Mouse (Mus musculus) heart, embryonic 11.5 days (tissue): ENCODE measurements around the gene Ssbp3. TPM values are rescaled to one million over a fixed set of nuclear protein-coding genes. Genes with fewer than 3 reads are reported as not detected.

Source experiments
- ATAC-seq: fragments of 200-750 bp; cut with Nextera tagmentation; replicated peaks from 2 replicates; pipeline ENCODE4 v1.8.0; 2017; ENCODE audit warnings: moderate library complexity; ENCODE audit not compliant: insufficient number of reproducible peaks, low FRiP score, low TSS enrichment
- H3K27ac ChIP-seq: fragments of 300-500 bp; sonication (generic); 2 replicates; pipeline ENCODE4 v1.5.1; 2014; ENCODE audit warnings: mild to moderate bottlenecking, low read depth, low read length
- H3K27me3 ChIP-seq: fragments of 300-500 bp; sonication (generic); 2 replicates; pipeline ENCODE4 v1.6.1; 2014; ENCODE audit warnings: mild to moderate bottlenecking, low read length, mixed read lengths; ENCODE audit not compliant: control insufficient read depth, insufficient read depth
- H3K36me3 ChIP-seq: fragments of 300-500 bp; sonication (generic); 2 replicates; pipeline ENCODE4 v1.6.1; 2014; ENCODE audit warnings: mild to moderate bottlenecking, low read length, moderate library complexity, mixed read lengths; ENCODE audit not compliant: control insufficient read depth, insufficient read depth
- H3K4me1 ChIP-seq: fragments of 300-500 bp; sonication (generic); 2 replicates; pipeline ENCODE4 v1.6.1; 2014; ENCODE audit warnings: low read length; ENCODE audit not compliant: control insufficient read depth, insufficient read depth
- H3K4me2 ChIP-seq: fragments of 300-500 bp; sonication (generic); 2 replicates; pipeline ENCODE4 v1.6.1; 2014; ENCODE audit warnings: mild to moderate bottlenecking, moderate library complexity
- H3K4me3 ChIP-seq: fragments of 300-500 bp; sonication (generic); 2 replicates; pipeline ENCODE4 v1.5.1; 2014; ENCODE audit warnings: low read depth, low read length
- H3K9ac ChIP-seq: fragments of 300-500 bp; sonication (generic); 2 replicates; pipeline ENCODE4 v1.6.1; 2014; ENCODE audit warnings: mild to moderate bottlenecking, low read depth, low read length, moderate library complexity
- H3K9me3 ChIP-seq: fragments of 300-500 bp; sonication (generic); replicated peaks from 2 replicates; pipeline ENCODE4 v1.6.1; 2016; ENCODE audit warnings: low read length; ENCODE audit not compliant: control insufficient read depth
- WGBS: fragments of 180-500 bp; shearing (Covaris S2); extraction: QIAGEN DNeasy Blood & Tissue Kit; methylation state at CpG from one replicate; pipeline ENCODE4 v1.1.7; 2014; ENCODE audit not compliant: insufficient replicate concordance; 5-methylcytosine and 5-hydroxymethylcytosine counted together
- polyA plus RNA-seq: library from polyadenylated mRNA; unstranded; fragments of >200 nt; fragmentation: Nextera tagmentation; extraction: Ambion mirVana; gene quantifications from 2 replicates; pipeline ENCODE4 v1.2.1, GENCODE M21; 2014

Gene Ssbp3
- polyA plus RNA-seq, 1 experiment from 2014 or later = 63.4 TPM

GRCm38 (mm10) chr4:107021464-107021863, 111.0 kb downstream of the Ssbp3 start:
- Histone ChIP-seq H3K36me3 (no peaks in the 10 kb centered on the region), H3K27ac (no peak overlapping the region), H3K9ac (no peak overlapping the region), H3K9me3 (no peaks in the 10 kb centered on the region), H3K27me3 (no peaks in the 10 kb centered on the region), H3K4me3 (no peak overlapping the region), H3K4me1 (peaks cover 33% of the 10 kb centered on the region), H3K4me2 (no peak overlapping the region)
- ATAC-seq = no peak
- WGBS = 63% methylated on average over 3 of the region's 3 CpGs

GRCm38 (mm10) chr4:107024899-107025298, 114.4 kb downstream of the Ssbp3 start:
- no peak overlapping the region for H3K27ac ChIP-seq
- H3K4me1 ChIP-seq = peaks cover 10% of the 10 kb centered on the region; the same call in 1 of the 2 replicates
- H3K4me2 ChIP-seq = no peak overlapping the region
- H3K9ac ChIP-seq = no peak overlapping the region
- H3K36me3 ChIP-seq = peaks cover 4% of the 10 kb centered on the region; the same call in 1 of the 2 replicates
- ATAC-seq = no peak
- 76% methylated on average over 7 of the region's 7 CpGs for WGBS
- H3K9me3 ChIP-seq = no peaks in the 10 kb centered on the region
- H3K4me3 ChIP-seq = no peak overlapping the region
- no peaks in the 10 kb centered on the region for H3K27me3 ChIP-seq

GRCm38 (mm10) chr4:107025369-107025768, 114.9 kb downstream of the Ssbp3 start:
- Histone ChIP-seq H3K27ac (no peak overlapping the region), H3K4me3 (no peak overlapping the region), H3K4me2 (no peak overlapping the region), H3K36me3 (peaks cover 4% of the 10 kb centered on the region; the same call in 1 of the 2 replicates), H3K27me3 (no peaks in the 10 kb centered on the region), H3K4me1 (0 out of 2 replicates have a peak, but pooled peaks cover 5% of the 10 kb centered on the region), H3K9me3 (no peaks in the 10 kb centered on the region), H3K9ac (no peak overlapping the region)
- 91% methylated on average over 5 of the region's 5 CpGs for WGBS
- no peak for ATAC-seq

GRCm38 (mm10) chr4:107026451-107026850, 116.0 kb downstream of the Ssbp3 start:
- H3K9me3 ChIP-seq = no peaks in the 10 kb centered on the region
- no peak overlapping the region for H3K4me2 ChIP-seq
- no peak overlapping the region for H3K27ac ChIP-seq
- 64% methylated on average over 8 of the region's 8 CpGs for WGBS
- 0 out of 2 replicates have a peak, but pooled peaks cover 5% of the 10 kb centered on the region for H3K4me1 ChIP-seq
- peaks cover 9% of the 10 kb centered on the region for H3K36me3 ChIP-seq
- ATAC-seq = no peak
- no peak overlapping the region for H3K4me3 ChIP-seq
- no peaks in the 10 kb centered on the region for H3K27me3 ChIP-seq
- no peak overlapping the region for H3K9ac ChIP-seq

GRCm38 (mm10) chr4:107035689-107036088, 125.2 kb downstream of the Ssbp3 start:
- peaks cover 15% of the 10 kb centered on the region; the same call in 1 of the 2 replicates for H3K36me3 ChIP-seq
- 80% methylated on average over 4 of the region's 4 CpGs for WGBS
- no peak overlapping the region for H3K4me2 ChIP-seq
- no peaks in the 10 kb centered on the region for H3K27me3 ChIP-seq
- no peaks in the 10 kb centered on the region for H3K9me3 ChIP-seq
- H3K9ac ChIP-seq = no peak overlapping the region
- no peak for ATAC-seq
- peaks cover 8% of the 10 kb centered on the region; the same call in 1 of the 2 replicates for H3K4me1 ChIP-seq
- H3K27ac ChIP-seq = no peak overlapping the region
- H3K4me3 ChIP-seq = no peak overlapping the region

GRCm38 (mm10) chr4:107036985-107037384, 126.5 kb downstream of the Ssbp3 start:
- Histone ChIP-seq H3K9me3 (no peaks in the 10 kb centered on the region), H3K27me3 (no peaks in the 10 kb centered on the region), H3K36me3 (peaks cover 17% of the 10 kb centered on the region), H3K4me3 (no peak overlapping the region), H3K27ac (no peak overlapping the region), H3K9ac (no peak overlapping the region), H3K4me1 (peaks cover 8% of the 10 kb centered on the region; the same call in 1 of the 2 replicates), H3K4me2 (no peak overlapping the region)
- WGBS = 93% methylated on average over 2 of the region's 2 CpGs
- no peak for ATAC-seq

- H3K4me3 ChIP-seq = no peak overlapping the region
- no peak overlapping the region for H3K4me2 ChIP-seq
- H3K4me1 ChIP-seq = peaks cover 8% of the 10 kb centered on the region; the same call in 1 of the 2 replicates
- ATAC-seq = no peak
- peaks cover 17% of the 10 kb centered on the region for H3K36me3 ChIP-seq
- no peak overlapping the region for H3K9ac ChIP-seq
- H3K9me3 ChIP-seq = no peaks in the 10 kb centered on the region
- 74% methylated on average over 4 of the region's 4 CpGs for WGBS
- H3K27me3 ChIP-seq = no peaks in the 10 kb centered on the region
- H3K27ac ChIP-seq = no peak overlapping the region
Observed at GRCm38 (mm10) chr4:107038303-107038702, 127.8 kb downstream of the Ssbp3 start.

GRCm38 (mm10) chr4:107039270-107039669, 128.8 kb downstream of the Ssbp3 start:
- Histone ChIP-seq H3K4me2 (no peak overlapping the region), H3K9me3 (no peaks in the 10 kb centered on the region), H3K4me3 (no peak overlapping the region), H3K36me3 (peaks cover 19% of the 10 kb centered on the region), H3K4me1 (peaks cover 8% of the 10 kb centered on the region; the same call in 1 of the 2 replicates), H3K9ac (no peak overlapping the region), H3K27ac (no peak overlapping the region; the same call in 1 of the 2 replicates), H3K27me3 (no peaks in the 10 kb centered on the region)
- no peak for ATAC-seq
- 75% methylated on average over 8 of the region's 8 CpGs for WGBS

- ATAC-seq = no peak
- no peak overlapping the region for H3K4me2 ChIP-seq
- no peaks in the 10 kb centered on the region for H3K27me3 ChIP-seq
- H3K4me1 ChIP-seq = peaks cover 8% of the 10 kb centered on the region; the same call in 1 of the 2 replicates
- no peak overlapping the region for H3K4me3 ChIP-seq
- H3K27ac ChIP-seq = no peak overlapping the region
- peaks cover 32% of the 10 kb centered on the region for H3K36me3 ChIP-seq
- H3K9ac ChIP-seq = no peak overlapping the region
- H3K9me3 ChIP-seq = no peaks in the 10 kb centered on the region
- WGBS = 90% methylated on average over 6 of the region's 6 CpGs
Observed at GRCm38 (mm10) chr4:107042304-107042703, 131.8 kb downstream of the Ssbp3 start.
